Mouse (Mus musculus) myocyte (in vitro differentiated cells): ENCODE results near the gene Osbpl8.

Experiments used
- CEBPB ChIP-seq: IDR thresholded peaks from 2 replicates; pipeline ENCODE4 v1.6.1; 2011; ENCODE audit warnings: mild to moderate bottlenecking, moderate library complexity; ENCODE audit not compliant: poor library complexity, insufficient read depth, severe bottlenecking
- E2F4 ChIP-seq: IDR thresholded peaks from one replicate; pipeline ENCODE4 v1.6.1; 2011; ENCODE audit warnings: mild to moderate bottlenecking, control low read depth, moderate library complexity; ENCODE audit not compliant: insufficient read depth
- MAX ChIP-seq: IDR thresholded peaks from one replicate; pipeline ENCODE4 v1.6.1; 2011; ENCODE audit warnings: low read depth, mild to moderate bottlenecking, control low read depth
- MYOD1 ChIP-seq, 3 experiments: IDR thresholded peaks; one replicate each; pipeline ENCODE4 v1.6.1; 2011; ENCODE audit warnings: control low read depth in 2 of 3, low read depth in 2 of 3, mild to moderate bottlenecking in 2 of 3, moderate library complexity in 1 of 3; ENCODE audit not compliant: insufficient read length in 2 of 3, control insufficient read depth in 1 of 3
- MYOG ChIP-seq, 3 experiments: IDR thresholded peaks; one replicate each; pipeline ENCODE4 v1.6.1; 2011; ENCODE audit warnings: control low read depth in 2 of 3, low read depth in 2 of 3, mild to moderate bottlenecking in 2 of 3; ENCODE audit not compliant: insufficient read length in 2 of 3, control insufficient read depth in 1 of 3, insufficient read depth in 1 of 3
- POLR2A ChIP-seq: IDR thresholded peaks from one replicate; pipeline ENCODE4 v1.6.1; 2011; ENCODE audit warnings: low read depth, mild to moderate bottlenecking, control low read depth, moderate library complexity; ENCODE audit not compliant: insufficient read length
- POLR2AphosphoS2 ChIP-seq: IDR thresholded peaks from one replicate; pipeline ENCODE4 v1.6.1; 2011; ENCODE audit warnings: low read depth, control low read depth; ENCODE audit not compliant: insufficient read length
- SRF ChIP-seq: IDR thresholded peaks from one replicate; pipeline ENCODE4 v1.6.1; 2011; ENCODE audit warnings: low read depth; ENCODE audit not compliant: control insufficient read depth, insufficient read length
- TCF12 ChIP-seq: IDR thresholded peaks from one replicate; pipeline ENCODE4 v1.6.1; 2011; ENCODE audit warnings: mild to moderate bottlenecking, control low read depth; ENCODE audit not compliant: poor library complexity, insufficient read depth, severe bottlenecking
- USF1 ChIP-seq: IDR thresholded peaks from one replicate; pipeline ENCODE4 v1.6.1; 2011; ENCODE audit warnings: low read depth, mild to moderate bottlenecking, control low read depth, moderate library complexity

- TF ChIP-seq E2F4 (no peak), POLR2A (no peak), CEBPB (no peak), POLR2AphosphoS2 (no peak), MYOG (IDR thresholded peaks at IDR 0.05; ENCODE audit: control insufficient read depth in 1 of 3, insufficient read depth in 1 of 3, insufficient read length in 2 of 3, low read depth in 2 of 3) (no peak), MYOD1 (IDR thresholded peaks at IDR 0.05; ENCODE audit: control insufficient read depth in 1 of 3, insufficient read length in 2 of 3, low read depth in 2 of 3) (no peak), USF1 (no peak), MAX (no peak), TCF12 (no peak), SRF (no peak)
Measured at GRCm38 (mm10) chr10:111320579-111320978, 156.0 kb downstream of the Osbpl8 start.
